Mouse (Mus musculus): ENCODE measurements at regions not wholly inside any gene's neighbourhood (a gene's known extent, or its start where the extent isn't known, plus 50 kb on each side); places are given as distances from the start of the nearest gene placed in this dataset.
A peak's percentile ranks its signal among the peaks of the same experiment; 100 is the strongest.

DNA sequence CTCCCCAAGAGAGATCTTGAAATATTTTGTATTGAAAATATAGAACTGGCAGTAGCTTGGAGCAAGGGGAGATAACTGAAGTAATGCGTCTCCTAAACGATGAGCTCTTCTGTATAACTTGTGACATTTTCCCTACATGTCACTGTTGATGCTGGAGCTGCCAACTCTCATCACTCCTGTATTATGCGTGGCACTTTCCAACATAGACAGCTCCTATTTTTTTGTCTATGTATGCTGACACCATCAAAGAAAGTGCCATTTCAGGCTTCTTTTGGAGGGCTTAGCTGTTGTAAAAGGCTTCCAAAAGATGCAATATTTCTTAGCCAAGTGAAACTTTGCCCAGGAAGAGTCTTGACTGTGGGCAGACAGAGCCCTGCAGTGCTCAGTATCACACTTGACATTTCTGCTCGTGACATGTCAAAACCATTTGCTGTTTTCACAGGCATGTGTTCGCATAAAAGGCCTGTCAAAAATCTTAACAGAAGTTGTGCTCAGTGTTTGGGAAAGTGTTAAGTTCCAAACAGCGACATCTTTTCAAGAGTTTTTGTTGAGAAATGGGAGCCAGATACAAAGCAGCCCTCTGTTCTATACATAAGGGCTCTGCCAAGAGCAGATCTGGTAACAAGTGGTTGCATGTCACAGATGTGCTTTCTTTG, 53.6 kb upstream of the Otol1 start:
- DNase-seq (ENCODE audit: low spot score in 2 of 2), result peak in 1 of 2 experiments; percentile 12

DNA sequence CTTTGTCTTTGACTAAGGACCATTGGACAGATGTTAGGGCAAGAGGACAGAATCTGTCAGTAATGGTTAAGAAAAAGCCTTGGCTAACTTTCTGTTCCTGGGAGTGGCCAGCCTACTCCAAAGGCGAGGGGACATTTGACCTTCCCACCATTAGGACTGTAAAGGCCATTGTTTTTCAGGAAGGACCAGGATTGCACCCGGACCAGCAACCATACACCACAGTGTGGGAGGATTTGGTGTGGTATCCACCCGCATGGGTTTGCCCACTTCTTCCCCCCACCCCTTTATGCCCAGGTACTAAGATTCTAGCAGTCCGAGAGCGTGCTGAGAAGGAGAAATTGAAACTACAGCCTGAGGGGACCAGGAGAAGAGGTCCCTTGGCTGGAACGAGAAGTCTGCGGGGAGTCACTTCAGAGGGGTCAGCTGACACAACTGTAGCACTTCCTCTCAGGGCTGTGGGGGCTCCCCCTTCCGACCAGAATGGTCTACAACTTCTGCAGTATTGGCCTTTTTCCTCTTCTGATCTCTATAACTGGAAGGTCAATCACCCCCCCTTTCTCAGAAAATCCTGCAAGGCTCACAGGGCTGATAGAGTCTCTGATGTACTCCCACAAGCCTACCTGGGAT, 63.2 kb upstream of the Sptssb start:
- no peak for DNase-seq (ENCODE audit: low spot score in 2 of 2)

DNA sequence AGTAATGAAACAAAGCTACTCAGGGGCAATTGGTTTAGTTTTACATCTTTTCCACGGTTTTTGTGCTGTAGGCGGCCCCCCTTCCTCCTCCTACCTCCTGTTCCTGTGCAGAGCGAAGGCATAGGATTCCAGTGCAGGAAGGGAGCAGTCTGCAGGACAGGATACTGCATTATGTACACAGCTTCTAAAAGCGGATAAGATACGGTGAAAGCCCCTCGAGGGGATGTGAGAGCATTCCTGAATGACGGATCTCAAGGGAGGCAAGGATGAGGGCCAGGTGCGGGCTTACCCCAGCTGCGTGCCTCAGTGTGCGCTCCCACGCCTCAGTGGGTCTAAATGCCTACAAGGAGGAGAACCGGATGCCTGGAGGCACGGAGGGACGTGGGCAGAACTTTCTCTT, 53.1 kb upstream of the Sptssb start:
- DNase-seq (ENCODE audit: low spot score in 2 of 2), result no peak

DNA sequence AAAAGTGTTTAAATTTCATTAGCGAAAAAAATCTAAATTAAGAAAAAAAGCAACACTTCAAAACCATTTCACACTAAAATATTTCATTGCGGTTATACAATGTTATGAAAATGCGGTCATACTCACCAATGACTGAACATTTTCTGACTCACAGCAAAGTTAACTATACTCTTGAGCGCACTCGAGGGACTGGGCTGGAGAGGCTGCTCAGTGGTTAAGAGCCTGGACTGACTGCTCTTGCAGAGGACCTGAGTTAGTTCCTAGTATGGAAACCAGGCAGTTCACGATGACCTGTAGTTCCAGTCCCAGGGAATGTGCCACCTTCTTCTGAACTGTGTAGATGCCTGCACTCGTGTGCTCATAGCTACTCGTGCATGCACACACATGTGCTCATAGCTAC, 50.3 kb upstream of the Sptssb start:
- DNase-seq (ENCODE audit: low spot score in 2 of 2), result no peak
